Mouse (Mus musculus) macrophage (primary cell): ENCODE data around the gene Kcnj9. TPM values are rescaled to one million over a fixed set of nuclear protein-coding genes. Genes with fewer than 3 reads are reported as not detected.

Experiments used
- H3K27ac ChIP-seq: fragments of 350-480 bp; formaldehyde crosslinking; 2 replicates; pipeline ENCODE4 v1.9.0; 2021
- H3K36me3 ChIP-seq: fragments of 350-480 bp; formaldehyde crosslinking; 2 replicates; pipeline ENCODE4 v1.9.0; 2021; ENCODE audit errors: inconsistent target
- H3K4me3 ChIP-seq: fragments of 350-480 bp; formaldehyde crosslinking; 2 replicates; pipeline ENCODE4 v1.9.0; 2021; ENCODE audit errors: inconsistent target
- H3K79me2 ChIP-seq: fragments of 350-480 bp; formaldehyde crosslinking; 2 replicates; pipeline ENCODE4 v1.9.0; 2021; ENCODE audit errors: inconsistent target
- WGBS: methylation state at CpG from one replicate; pipeline ENCODE4 v1.1.7; 2026; ENCODE audit warnings: inconsistent platforms; ENCODE audit not compliant: missing documents; 5-methylcytosine and 5-hydroxymethylcytosine counted together
- polyA plus RNA-seq: library from polyadenylated mRNA; stranded (reverse); fragments of 250-400 nt; gene quantifications from 3 replicates; pipeline ENCODE4 v1.2.4, GENCODE M21; 2018; ENCODE audit warnings: inconsistent platforms

The Kcnj9 gene
- polyA plus RNA-seq, 1 experiment from 2014 or later: 0.06 TPM

DNA sequence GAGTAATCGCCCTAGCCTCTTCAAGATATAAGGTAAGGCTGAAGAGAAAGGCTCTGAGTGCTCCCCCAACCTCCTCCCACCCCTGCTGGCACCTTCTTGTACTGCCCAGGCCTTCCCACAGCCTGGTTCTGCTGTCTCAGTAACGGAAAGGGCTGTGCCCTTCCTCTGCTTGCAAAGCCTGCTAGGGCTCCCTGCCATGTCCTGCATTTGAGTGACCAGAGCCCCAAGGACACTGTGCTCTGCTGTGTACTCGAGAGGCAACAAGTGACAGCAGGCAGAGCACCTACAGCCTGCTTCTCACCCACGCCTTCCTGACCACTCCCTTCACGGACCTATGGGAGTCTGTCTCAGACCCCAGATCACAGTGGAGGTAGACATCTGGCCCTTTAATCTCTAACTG, 28.9 kb downstream of the Kcnj9 start:
- Histone ChIP-seq H3K27ac (no peak overlapping the region), H3K79me2 (no peaks in the 10 kb centered on the region), H3K4me3 (no peak overlapping the region), H3K36me3 (no peaks in the 10 kb centered on the region)
- 95% methylated on average over 5 of the region's 5 CpGs for WGBS

- Histone ChIP-seq H3K36me3 (no peaks in the 10 kb centered on the region), H3K27ac (no peak overlapping the region), H3K4me3 (no peak overlapping the region), H3K79me2 (no peaks in the 10 kb centered on the region)
- 92% methylated on average over 7 of the region's 7 CpGs for WGBS
Observed at GRCm38 (mm10) chr1:172299528-172299927, 29.6 kb downstream of the Kcnj9 start.

DNA sequence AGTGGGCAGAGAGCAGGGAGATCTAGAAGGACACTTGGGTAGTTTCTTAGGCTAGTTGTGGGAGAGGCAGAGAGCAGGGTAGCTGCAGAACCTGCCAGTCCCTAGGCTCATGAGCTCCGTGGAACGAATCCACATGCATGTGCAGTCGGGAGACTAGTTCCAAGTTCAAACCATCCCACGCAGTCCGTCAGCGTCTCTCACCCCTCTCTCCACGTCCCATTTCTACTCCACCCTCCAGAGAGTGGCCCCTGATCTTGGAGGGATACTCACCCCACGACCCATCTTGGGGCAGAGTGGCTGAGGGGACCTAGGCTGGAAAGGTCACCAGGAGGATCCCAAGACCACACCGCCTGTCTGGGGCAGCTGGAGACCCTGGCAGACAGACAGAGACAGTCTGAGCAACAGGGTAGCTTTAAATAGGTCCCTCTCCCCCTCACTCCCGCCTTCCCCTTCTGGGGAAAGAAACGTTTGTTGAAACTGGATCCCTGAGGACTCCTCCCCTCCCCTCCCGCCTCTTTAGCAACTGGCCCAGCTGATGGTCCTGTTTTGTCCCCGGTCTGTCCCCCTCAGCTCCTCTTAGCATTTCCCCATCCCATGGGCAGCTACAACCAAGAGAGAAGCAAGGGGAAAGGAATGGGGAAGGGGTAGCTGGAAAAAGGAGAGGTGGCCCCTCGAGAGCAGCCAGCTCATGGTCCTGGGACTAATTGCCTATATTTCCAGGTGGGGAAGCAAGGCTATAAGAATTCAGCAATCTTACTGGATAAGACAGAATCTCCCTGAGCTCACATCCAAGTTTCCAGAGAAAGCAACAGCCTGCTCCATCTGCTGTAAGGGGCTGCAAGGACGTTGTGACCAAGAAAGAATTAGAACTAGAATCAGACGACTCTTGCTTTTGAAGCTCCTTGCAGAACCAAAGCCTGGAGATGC, 31.2 kb downstream of the Kcnj9 start, which contains the start of gene Atp1a2:
Gene Atp1a2, minus strand, starts transcription at position 454 of the 927 bp plus-strand sequence.
- Histone ChIP-seq H3K27ac (no peak within 1 kb of the TSS), H3K4me3 (no peak within 1 kb of the TSS), H3K79me2 (no peaks in the 10 kb centered on the region), H3K36me3 (no peaks in the 10 kb centered on the region)
- WGBS: 76% methylated on average over 16 of the region's 16 CpGs

DNA sequence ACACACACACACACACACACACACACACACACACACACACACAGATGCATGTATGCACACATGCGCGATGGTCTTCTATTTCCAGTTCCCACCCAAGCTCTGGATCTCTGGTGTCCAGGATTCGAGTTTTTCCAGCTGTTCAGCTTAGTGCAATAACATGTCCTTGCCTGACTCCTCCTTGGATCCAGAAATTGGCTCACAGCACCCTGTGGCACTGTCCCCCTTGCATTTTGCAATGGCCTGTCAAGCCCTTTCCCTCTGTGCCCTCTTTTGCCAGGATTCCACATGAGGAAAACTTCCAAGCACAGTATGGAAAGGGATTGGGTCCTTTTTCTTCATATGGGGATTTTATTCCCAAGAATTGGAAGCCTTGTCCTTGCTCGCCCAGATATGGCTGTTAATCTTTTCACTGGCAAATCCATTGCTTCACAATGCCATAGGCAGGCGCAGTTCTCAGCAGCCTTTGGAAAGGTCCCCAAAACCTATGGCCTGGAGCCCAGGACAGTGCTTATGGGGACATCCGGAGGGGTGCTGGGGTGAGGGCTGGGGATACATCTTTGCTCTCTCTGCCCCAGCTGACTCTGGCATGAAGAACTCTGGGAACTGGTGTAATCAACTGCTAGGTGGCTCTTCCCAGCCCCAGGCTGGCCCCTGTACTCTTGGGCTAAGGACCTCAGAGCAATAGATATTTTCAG, 32.2 kb downstream of the Kcnj9 start:
- 92% methylated on average over 6 of the region's 6 CpGs for WGBS
- Histone ChIP-seq H3K4me3 (no peak overlapping the region), H3K36me3 (no peaks in the 10 kb centered on the region), H3K79me2 (no peaks in the 10 kb centered on the region), H3K27ac (no peak overlapping the region)

DNA sequence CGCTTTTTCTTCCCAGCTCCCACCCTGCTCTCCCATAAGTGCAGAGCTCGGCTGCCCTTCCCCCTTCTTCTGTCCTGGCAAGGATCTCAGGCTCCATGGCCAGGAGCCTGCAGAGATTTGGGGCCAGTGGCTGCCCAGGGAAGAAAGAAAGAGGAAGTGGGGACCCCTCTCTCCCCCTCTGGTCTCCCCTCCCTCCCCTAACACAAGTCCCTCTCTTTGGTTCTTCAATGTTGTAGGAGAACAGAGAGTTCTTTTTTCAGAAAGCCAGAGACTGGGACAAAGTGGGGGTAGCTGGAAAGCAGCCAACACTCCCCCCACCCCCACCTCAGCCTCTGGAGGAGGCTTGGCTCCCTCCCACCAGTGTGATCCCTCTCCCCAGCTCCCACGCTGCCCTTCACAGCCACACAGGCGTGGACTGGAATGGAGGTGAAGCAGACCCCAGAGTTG, 33.3 kb downstream of the Kcnj9 start:
- H3K79me2 ChIP-seq: no peaks in the 10 kb centered on the region
- no peaks in the 10 kb centered on the region for H3K36me3 ChIP-seq
- no peak overlapping the region for H3K27ac ChIP-seq
- no peak overlapping the region for H3K4me3 ChIP-seq
- WGBS: 80% methylated on average over 4 of the region's 4 CpGs

GRCm38 (mm10) chr1:172293449-172293848, 35.7 kb downstream of the Kcnj9 start:
- H3K4me3 ChIP-seq: no peak overlapping the region
- H3K36me3 ChIP-seq: no peaks in the 10 kb centered on the region
- 95% methylated on average over 11 of the region's 11 CpGs for WGBS
- H3K27ac ChIP-seq: no peak overlapping the region
- no peaks in the 10 kb centered on the region for H3K79me2 ChIP-seq

DNA sequence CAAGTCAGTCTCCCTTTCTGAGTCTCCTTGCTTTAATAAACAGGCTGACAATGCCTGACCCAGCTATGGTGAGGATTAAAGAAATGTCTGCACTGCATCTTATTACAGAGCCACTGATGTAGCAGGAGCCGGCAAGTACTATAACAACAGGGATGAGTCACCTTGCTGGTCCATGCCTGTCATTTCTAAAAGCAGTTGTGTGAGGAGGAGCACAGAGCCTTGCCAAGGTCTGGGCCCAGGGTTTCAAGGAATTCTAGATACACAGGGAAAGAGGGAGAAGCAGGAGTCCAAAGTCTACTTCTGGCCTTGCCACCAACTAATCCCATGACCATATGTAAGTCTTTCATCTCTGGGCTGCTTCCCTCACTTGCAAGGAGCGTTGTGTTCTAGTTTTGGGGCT, 36.2 kb downstream of the Kcnj9 start:
- no peak overlapping the region for H3K27ac ChIP-seq
- H3K36me3 ChIP-seq: no peaks in the 10 kb centered on the region
- WGBS: 96% methylated on average over 2 of the region's 2 CpGs
- H3K79me2 ChIP-seq: no peaks in the 10 kb centered on the region
- no peak overlapping the region for H3K4me3 ChIP-seq

- WGBS: 79% methylated on average over 3 of the region's 3 CpGs
- no peaks in the 10 kb centered on the region for H3K36me3 ChIP-seq
- no peaks in the 10 kb centered on the region for H3K79me2 ChIP-seq
- no peak overlapping the region for H3K27ac ChIP-seq
- H3K4me3 ChIP-seq: no peak overlapping the region
Observed at GRCm38 (mm10) chr1:172289617-172289946, 39.5 kb downstream of the Kcnj9 start.

DNA sequence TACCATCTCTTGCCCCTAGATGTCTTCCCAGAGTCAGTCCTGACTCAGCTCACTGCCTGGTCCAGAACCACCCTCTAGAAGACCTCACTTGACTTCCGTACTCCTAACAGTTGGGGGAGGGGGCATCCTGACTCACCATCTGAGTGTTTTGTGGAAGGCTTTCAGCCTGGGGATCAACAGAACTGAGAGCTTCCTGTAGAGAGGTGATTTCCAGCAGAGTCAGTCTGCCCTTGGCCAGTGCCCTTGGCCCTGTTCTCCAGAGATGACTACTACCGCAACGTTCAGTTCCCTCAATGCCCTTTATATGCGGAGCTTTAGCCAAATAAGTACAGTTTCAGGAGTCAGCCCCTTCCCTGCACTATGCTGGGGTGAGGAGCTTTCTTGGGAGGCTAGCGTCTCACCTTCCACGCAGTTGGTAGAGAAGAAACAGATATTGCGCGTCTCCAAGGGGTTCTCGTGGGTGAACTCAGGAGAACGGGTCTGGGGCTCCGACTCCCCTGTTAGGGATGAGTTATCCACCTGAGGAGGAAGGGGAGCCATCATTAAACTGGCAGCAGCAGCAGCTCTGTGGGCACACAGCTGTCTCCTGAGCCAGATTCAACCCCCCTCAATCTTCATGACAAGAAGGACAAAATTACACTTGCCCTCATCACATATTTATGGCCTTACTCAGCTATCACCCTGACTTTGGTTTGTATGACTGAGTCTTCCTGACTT, 40.1 kb downstream of the Kcnj9 start:
- Histone ChIP-seq H3K4me3 (no peak overlapping the region), H3K27ac (no peak overlapping the region), H3K36me3 (no peaks in the 10 kb centered on the region), H3K79me2 (no peaks in the 10 kb centered on the region)
- WGBS: 93% methylated on average over 11 of the region's 11 CpGs

DNA sequence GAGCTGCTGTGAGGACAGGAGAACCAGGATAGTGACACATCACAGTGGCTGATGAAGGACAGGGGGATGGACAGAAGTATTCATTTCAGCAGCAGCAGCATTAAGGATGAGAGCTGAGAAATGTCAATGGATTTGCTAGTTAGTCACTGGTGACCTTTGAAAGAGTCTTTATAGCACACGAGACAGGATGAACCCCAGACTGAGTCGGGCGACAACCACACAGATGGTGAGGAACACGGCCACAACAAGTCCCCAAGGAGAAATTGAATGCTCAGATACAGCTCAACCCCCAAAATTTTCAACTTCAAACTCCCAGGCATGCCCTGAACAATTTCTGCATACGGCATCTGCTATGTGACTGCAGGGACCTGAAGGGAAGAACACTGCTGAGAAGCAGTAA, 42.4 kb downstream of the Kcnj9 start:
- Histone ChIP-seq H3K36me3 (no peaks in the 10 kb centered on the region), H3K79me2 (no peaks in the 10 kb centered on the region), H3K27ac (no peak overlapping the region), H3K4me3 (no peak overlapping the region)
- WGBS: 91% methylated on average over 5 of the region's 5 CpGs

DNA sequence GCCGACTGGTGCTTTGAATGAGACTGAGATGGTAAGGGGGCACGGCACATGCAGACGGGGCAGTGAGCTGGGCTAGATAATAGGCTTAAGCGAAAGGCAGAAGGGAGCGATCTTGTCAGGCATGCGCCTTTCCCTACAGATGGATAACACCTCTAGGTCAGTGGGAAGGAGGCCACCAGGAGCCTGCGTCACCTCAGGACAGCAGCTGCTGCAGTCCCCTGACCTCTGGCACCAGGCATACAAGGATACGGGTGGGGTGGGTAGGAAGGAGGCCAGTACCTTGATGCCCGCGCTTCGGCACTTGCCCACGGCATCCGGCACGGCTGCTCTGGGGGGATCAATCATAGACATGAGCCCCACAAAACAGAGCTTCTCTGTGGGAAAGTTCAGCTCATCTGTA, 44.9 kb downstream of the Kcnj9 start:
- 93% methylated on average over 14 of the region's 14 CpGs for WGBS
- Histone ChIP-seq H3K4me3 (no peak overlapping the region), H3K36me3 (no peaks in the 10 kb centered on the region), H3K27ac (no peak overlapping the region), H3K79me2 (no peaks in the 10 kb centered on the region)

GRCm38 (mm10) chr1:172283073-172283472, 46.0 kb downstream of the Kcnj9 start:
- WGBS: 99% methylated on average over 6 of the region's 6 CpGs
- Histone ChIP-seq H3K4me3 (no peak overlapping the region), H3K27ac (no peak overlapping the region), H3K36me3 (no peaks in the 10 kb centered on the region), H3K79me2 (no peaks in the 10 kb centered on the region)

- Histone ChIP-seq H3K27ac (no peak overlapping the region), H3K79me2 (no peaks in the 10 kb centered on the region), H3K4me3 (no peak overlapping the region), H3K36me3 (no peaks in the 10 kb centered on the region)
- 84% methylated on average over 10 of the region's 10 CpGs for WGBS
Observed at GRCm38 (mm10) chr1:172281522-172282254, 47.4 kb downstream of the Kcnj9 start.

DNA sequence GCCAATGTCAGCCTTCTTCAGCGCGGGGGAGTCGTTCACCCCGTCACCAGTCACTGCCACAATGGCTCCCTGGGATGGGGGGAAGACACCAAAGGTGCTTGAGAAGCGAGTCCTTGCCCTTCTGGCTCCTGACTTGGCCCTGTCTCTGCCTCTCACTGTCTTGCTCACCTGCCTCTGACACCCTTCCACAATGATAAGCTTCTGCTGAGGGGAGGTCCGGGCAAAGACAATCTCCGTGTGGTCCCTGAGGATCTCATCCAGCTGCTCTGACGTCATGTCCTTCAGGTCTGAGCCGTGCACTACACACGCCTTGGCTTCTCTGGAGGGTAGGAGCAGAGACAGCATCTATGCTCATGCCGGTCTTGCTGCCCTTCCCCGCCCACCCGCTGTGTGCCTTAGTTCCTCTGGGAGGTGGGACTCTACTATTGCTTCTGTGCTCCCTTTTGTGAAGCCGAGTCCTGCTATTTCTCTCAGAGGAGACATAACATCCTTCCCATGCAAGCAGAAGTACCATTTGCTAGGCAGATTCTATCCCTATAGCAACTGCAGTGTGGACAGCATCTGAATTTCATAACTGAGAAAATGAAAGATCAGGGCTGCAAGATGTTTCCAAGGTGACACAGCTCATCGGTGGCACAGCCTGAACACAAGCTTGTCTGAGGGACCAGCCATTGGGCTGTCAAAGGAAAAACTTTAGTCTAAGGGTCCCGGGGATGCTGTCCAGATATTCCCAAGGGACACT, 49.2 kb downstream of the Kcnj9 start:
- Histone ChIP-seq H3K4me3 (no peak overlapping the region), H3K36me3 (no peaks in the 10 kb centered on the region), H3K27ac (no peak overlapping the region), H3K79me2 (no peaks in the 10 kb centered on the region)
- WGBS: 88% methylated on average over 15 of the region's 16 CpGs
